Mouse (Mus musculus): ENCODE measurements around the gene Akap13. TPM values are rescaled to one million over a fixed set of nuclear protein-coding genes. Genes with fewer than 3 reads are reported as not detected.

Gene Akap13
- polyA plus RNA-seq, 1 experiment from 2014 or later: 69.8 TPM

DNA sequence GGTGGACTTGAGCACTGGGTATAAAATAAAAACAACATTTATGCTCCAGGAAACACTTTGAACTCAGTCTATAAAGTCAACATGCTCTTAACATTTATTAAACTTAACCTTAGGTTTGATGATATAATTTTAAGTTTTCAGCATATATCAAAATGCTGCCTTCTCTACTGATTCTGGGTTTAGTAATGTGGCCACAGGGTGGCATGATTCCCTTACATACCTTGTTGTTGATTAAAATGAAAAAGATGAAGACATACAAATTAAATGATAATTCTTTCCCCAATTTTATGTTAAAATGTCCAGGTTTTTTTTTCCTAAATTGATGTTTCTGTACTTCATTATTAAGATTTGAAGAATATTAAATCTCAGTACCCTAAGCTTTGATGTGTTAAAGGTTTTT, 113.5 kb downstream of the Akap13 start:
- no peak for ATAC-seq (ENCODE audit: low FRiP score, low TSS enrichment)
- peaks cover 5% of the 10 kb centered on the region; the same call in 1 of the 2 replicates for H3K4me1 ChIP-seq (ENCODE audit: control insufficient read depth, insufficient read depth, low read length)
- peaks cover 8% of the 10 kb centered on the region; the same call in 1 of the 2 replicates for H3K36me3 ChIP-seq (ENCODE audit: control insufficient read depth, insufficient read depth, low read length)

DNA sequence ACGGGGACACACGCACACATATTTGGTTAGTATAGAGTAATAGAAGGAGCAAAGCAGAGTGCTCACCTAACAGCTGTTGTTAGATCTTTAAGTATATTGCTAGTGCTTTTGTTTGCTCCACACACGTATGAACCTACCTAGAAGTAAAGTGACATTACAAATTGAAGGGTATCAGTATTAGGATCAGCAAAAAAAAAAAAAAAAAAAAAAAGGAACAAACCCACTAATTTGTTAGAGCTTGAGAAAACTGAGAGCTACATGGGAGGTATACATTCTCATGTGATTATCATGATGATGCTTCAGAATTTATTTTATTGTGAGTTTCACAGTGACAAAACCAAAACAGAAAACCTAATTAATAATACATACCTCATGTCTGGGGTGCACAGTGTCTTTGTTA, 114.9 kb downstream of the Akap13 start:
- 91% methylated on average over 3 of the region's 3 CpGs for WGBS
- Histone ChIP-seq H3K27me3 (ENCODE audit: control insufficient read depth, insufficient read depth, low read length) (no peaks in the 10 kb centered on the region), H3K4me1 (ENCODE audit: control insufficient read depth, insufficient read depth, low read length) (peaks cover 12% of the 10 kb centered on the region), H3K36me3 (ENCODE audit: control insufficient read depth, insufficient read depth, low read length) (peaks cover 8% of the 10 kb centered on the region; the same call in 1 of the 2 replicates), H3K4me3 (ENCODE audit: low read length) (no peak overlapping the region), H3K9ac (ENCODE audit: low read depth, low read length) (no peak overlapping the region), H3K4me2 (replicated peaks; ENCODE audit: low read depth, low read length) (no peak overlapping the region), H3K9me3 (ENCODE audit: control insufficient read depth, low read length) (no peaks in the 10 kb centered on the region), H3K27ac (ENCODE audit: low read depth, low read length) (no peak overlapping the region)
- ATAC-seq (ENCODE audit: low FRiP score, low TSS enrichment): no peak

More for the DNA sequence above, 113.5 kb downstream of the Akap13 start:
- H3K27ac ChIP-seq (ENCODE audit: low read depth, low read length): no peak overlapping the region
- no peaks in the 10 kb centered on the region for H3K9me3 ChIP-seq (ENCODE audit: control insufficient read depth, low read length)
- no peak overlapping the region for H3K9ac ChIP-seq (ENCODE audit: low read depth, low read length)
- H3K4me3 ChIP-seq (ENCODE audit: low read length): no peak overlapping the region
- no peaks in the 10 kb centered on the region for H3K27me3 ChIP-seq (ENCODE audit: control insufficient read depth, insufficient read depth, low read length)
- no peak overlapping the region for H3K4me2 ChIP-seq (replicated peaks; ENCODE audit: low read depth, low read length)

DNA sequence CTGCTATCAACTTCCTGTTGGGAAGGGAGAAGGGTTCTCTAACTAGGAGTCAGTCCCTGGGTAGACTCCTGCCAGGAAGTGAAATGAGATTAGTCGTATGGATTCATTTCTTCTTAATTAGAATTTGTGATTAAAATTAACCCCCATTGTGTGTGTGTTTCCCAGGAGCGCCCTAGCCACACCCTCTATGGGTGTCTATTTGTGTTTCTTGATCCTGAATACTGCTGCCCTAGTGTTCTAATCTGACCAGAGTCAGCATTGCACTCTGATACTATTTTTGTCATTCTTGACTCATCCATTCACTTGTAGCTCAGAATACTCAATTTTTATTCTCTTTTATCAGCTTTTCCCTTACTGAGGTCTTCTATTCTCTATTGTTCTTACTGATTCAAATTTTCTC, 115.7 kb downstream of the Akap13 start:
- no peak for ATAC-seq (ENCODE audit: low FRiP score, low TSS enrichment)
- Histone ChIP-seq H3K36me3 (ENCODE audit: control insufficient read depth, insufficient read depth, low read length) (peaks cover 8% of the 10 kb centered on the region; the same call in 1 of the 2 replicates), H3K4me1 (ENCODE audit: control insufficient read depth, insufficient read depth, low read length) (peaks cover 21% of the 10 kb centered on the region), H3K27ac (ENCODE audit: low read depth, low read length) (no peak overlapping the region), H3K4me2 (replicated peaks; ENCODE audit: low read depth, low read length) (no peak overlapping the region), H3K9me3 (ENCODE audit: control insufficient read depth, low read length) (no peaks in the 10 kb centered on the region), H3K27me3 (ENCODE audit: control insufficient read depth, insufficient read depth, low read length) (no peaks in the 10 kb centered on the region), H3K4me3 (ENCODE audit: low read length) (no peak overlapping the region), H3K9ac (ENCODE audit: low read depth, low read length) (no peak overlapping the region)
- WGBS: 90% methylated on average over 2 of the region's 2 CpGs

DNA sequence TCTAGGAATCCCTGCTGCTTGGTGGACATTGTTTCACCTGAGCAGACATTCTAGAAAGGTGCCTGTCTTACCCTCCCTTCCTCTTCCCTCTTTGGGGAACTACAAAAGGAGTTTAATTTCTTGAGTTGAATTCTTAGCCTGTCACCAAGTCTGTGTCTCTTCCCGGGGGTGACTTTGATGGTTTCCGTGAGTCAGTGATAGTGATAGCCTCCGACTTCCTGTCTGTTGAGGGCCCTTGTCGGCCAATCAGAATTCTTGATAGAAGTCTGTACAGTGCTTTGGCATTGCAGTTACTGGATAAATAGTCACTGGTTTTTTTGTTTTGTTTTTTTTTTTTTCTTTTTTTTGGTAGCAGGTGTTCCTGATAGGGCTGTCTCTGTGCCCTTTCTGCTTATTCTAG, 116.8 kb downstream of the Akap13 start:
- peaks cover 21% of the 10 kb centered on the region for H3K4me1 ChIP-seq (ENCODE audit: control insufficient read depth, insufficient read depth, low read length)
- H3K27me3 ChIP-seq (ENCODE audit: control insufficient read depth, insufficient read depth, low read length): no peaks in the 10 kb centered on the region
- H3K9ac ChIP-seq (ENCODE audit: low read depth, low read length): no peak overlapping the region
- ATAC-seq (ENCODE audit: low FRiP score, low TSS enrichment): no peak
- peaks cover 8% of the 10 kb centered on the region; the same call in 1 of the 2 replicates for H3K36me3 ChIP-seq (ENCODE audit: control insufficient read depth, insufficient read depth, low read length)
- H3K9me3 ChIP-seq (ENCODE audit: control insufficient read depth, low read length): no peaks in the 10 kb centered on the region
- WGBS: 73% methylated on average over 4 of the region's 4 CpGs
- no peak overlapping the region for H3K4me2 ChIP-seq (replicated peaks; ENCODE audit: low read depth, low read length)
- no peak overlapping the region for H3K27ac ChIP-seq (ENCODE audit: low read depth, low read length)
- no peak overlapping the region for H3K4me3 ChIP-seq (ENCODE audit: low read length)

DNA sequence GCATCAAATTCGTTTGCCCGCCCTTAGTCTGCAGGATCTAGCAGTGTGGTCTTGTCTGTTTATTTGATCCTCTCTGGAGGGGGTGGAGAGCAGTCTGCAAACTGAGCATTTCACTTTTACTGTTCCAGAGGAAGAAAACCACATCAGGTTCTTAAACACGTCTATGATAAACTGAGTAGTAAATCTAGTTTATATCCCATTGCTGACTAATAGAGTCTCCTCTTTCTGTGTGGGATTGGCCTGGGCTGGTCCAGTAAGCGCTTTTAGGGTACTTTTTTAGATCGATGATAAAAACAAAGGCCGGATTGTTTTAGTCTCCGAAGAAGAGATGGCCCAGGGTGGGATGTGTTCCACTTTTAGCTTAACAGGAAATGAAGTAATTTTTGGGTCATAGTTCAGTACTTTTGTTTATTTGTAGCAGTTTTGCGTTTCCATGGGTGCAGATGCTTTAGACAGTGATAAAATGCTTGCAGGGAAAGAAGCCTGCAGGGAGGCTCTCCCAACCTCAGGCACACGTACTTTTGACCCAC, 119.9 kb downstream of the Akap13 start:
- Histone ChIP-seq H3K27me3 (ENCODE audit: control insufficient read depth, insufficient read depth, low read length) (no peaks in the 10 kb centered on the region), H3K36me3 (ENCODE audit: control insufficient read depth, insufficient read depth, low read length) (peaks cover 14% of the 10 kb centered on the region; the same call in 1 of the 2 replicates), H3K4me1 (ENCODE audit: control insufficient read depth, insufficient read depth, low read length) (peaks cover 16% of the 10 kb centered on the region; the same call in 1 of the 2 replicates), H3K9ac (ENCODE audit: low read depth, low read length) (peak overlapping the region; percentile 0; the same call in 1 of the 2 replicates), H3K9me3 (ENCODE audit: control insufficient read depth, low read length) (no peaks in the 10 kb centered on the region), H3K4me2 (replicated peaks; ENCODE audit: low read depth, low read length) (0 out of 2 replicates have a peak overlapping the region, but pooled peaks have one; percentile 8), H3K4me3 (ENCODE audit: low read length) (no peak overlapping the region), H3K27ac (ENCODE audit: low read depth, low read length) (peak overlapping the region; percentile 67)
- WGBS: 6% methylated on average over 9 of the region's 9 CpGs
- ATAC-seq (ENCODE audit: low FRiP score, low TSS enrichment): peak; percentile 87

DNA sequence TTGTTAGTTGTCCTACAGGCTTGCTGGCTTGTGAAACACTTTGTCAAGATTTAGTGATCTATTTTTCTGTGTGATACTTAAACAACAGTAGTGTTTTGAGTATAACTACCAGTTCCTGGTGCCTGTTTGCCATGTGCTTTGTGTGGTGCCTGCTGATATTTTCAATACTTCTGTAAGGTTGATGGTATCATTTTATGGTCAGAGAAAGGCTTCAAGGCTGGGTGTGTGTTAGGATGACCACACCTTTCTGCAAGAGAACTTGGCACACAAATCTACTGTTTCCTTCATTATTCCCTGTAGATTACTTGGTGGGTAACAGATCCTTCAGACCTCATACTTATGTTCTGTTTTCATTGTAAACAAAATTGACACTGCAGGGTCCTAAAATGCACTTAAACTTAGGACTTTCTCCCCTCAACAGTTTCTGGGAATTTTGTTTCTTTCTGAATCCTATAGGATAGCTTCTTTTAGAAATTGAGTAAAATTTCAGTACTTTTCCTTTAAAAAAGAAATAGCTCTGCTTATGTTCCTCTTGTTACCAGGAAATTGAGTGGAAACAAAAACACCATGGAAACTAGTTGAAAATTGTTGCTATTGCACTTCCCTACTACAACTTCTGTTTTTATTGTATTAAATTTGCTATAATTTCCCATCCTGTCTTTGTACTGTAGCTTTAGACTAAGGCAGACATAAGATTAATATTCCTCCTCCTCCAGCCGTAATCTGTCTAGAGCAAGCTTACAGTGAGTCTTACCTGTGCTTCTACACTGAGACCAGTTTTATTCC, 120.7 kb downstream of the Akap13 start:
- peak overlapping the region; percentile 67; the same call in 1 of the 2 replicates for H3K27ac ChIP-seq (ENCODE audit: low read depth, low read length)
- no peaks in the 10 kb centered on the region for H3K27me3 ChIP-seq (ENCODE audit: control insufficient read depth, insufficient read depth, low read length)
- H3K36me3 ChIP-seq (ENCODE audit: control insufficient read depth, insufficient read depth, low read length): peaks cover 17% of the 10 kb centered on the region; the same call in 1 of the 2 replicates
- no peaks in the 10 kb centered on the region for H3K9me3 ChIP-seq (ENCODE audit: control insufficient read depth, low read length)
- no peak overlapping the region for H3K4me2 ChIP-seq (replicated peaks; ENCODE audit: low read depth, low read length)
- H3K4me1 ChIP-seq (ENCODE audit: control insufficient read depth, insufficient read depth, low read length): peaks cover 16% of the 10 kb centered on the region; the same call in 1 of the 2 replicates
- H3K9ac ChIP-seq (ENCODE audit: low read depth, low read length): no peak overlapping the region
- 34% methylated on average over 1 of the region's 1 CpGs for WGBS
- ATAC-seq (ENCODE audit: low FRiP score, low TSS enrichment): no peak
- no peak overlapping the region for H3K4me3 ChIP-seq (ENCODE audit: low read length)

DNA sequence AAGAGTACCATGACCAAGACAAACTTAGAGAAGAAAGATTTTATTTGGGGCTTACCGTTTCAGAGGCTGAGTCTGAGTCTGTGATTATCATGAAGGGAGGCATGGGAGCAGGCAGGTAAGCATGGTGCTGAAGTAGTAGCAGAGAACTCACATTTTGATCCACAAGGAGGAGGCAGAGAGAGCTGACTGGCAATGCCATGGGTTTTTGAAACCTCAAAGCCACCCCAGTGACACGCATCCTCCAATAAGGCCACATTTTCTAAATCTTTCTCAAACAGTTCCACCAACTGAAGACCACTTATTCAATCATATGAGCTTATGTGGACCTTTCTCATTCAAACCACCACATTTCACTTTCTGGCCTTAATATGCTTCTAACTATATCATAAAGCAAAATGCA, 121.5 kb downstream of the Akap13 start:
- Histone ChIP-seq H3K9me3 (ENCODE audit: control insufficient read depth, low read length) (no peaks in the 10 kb centered on the region), H3K27me3 (ENCODE audit: control insufficient read depth, insufficient read depth, low read length) (no peaks in the 10 kb centered on the region), H3K36me3 (ENCODE audit: control insufficient read depth, insufficient read depth, low read length) (peaks cover 21% of the 10 kb centered on the region; the same call in 1 of the 2 replicates), H3K4me2 (replicated peaks; ENCODE audit: low read depth, low read length) (no peak overlapping the region), H3K4me1 (ENCODE audit: control insufficient read depth, insufficient read depth, low read length) (peaks cover 16% of the 10 kb centered on the region; the same call in 1 of the 2 replicates), H3K9ac (ENCODE audit: low read depth, low read length) (no peak overlapping the region), H3K27ac (ENCODE audit: low read depth, low read length) (no peak overlapping the region), H3K4me3 (ENCODE audit: low read length) (no peak overlapping the region)
- ATAC-seq (ENCODE audit: low FRiP score, low TSS enrichment): no peak
- 91% methylated on average over 2 of the region's 2 CpGs for WGBS

DNA sequence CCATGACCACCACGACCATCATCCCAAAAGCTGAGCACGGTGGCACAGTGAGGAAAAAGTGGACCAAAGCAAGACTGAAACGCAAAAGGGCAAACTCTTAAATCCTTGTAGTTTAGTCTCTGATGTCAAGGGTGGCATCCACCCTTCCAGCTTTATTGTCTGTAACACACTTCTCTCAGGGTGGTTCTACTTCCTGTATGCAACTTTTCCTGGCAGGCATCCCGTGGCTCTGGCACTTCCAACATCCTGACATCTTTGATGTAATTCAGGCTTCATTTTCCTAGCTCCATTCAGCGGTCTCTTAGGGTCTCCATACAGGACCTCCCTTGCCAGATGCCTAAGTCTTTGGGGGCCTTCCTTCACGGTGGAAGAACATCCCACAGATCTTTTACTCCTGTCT, 122.0 kb downstream of the Akap13 start:
- H3K9me3 ChIP-seq (ENCODE audit: control insufficient read depth, low read length): no peaks in the 10 kb centered on the region
- no peaks in the 10 kb centered on the region for H3K27me3 ChIP-seq (ENCODE audit: control insufficient read depth, insufficient read depth, low read length)
- no peak overlapping the region for H3K27ac ChIP-seq (ENCODE audit: low read depth, low read length)
- no peak overlapping the region for H3K4me2 ChIP-seq (replicated peaks; ENCODE audit: low read depth, low read length)
- H3K4me3 ChIP-seq (ENCODE audit: low read length): no peak overlapping the region
- ATAC-seq (ENCODE audit: low FRiP score, low TSS enrichment): no peak
- peaks cover 16% of the 10 kb centered on the region; the same call in 1 of the 2 replicates for H3K4me1 ChIP-seq (ENCODE audit: control insufficient read depth, insufficient read depth, low read length)
- no peak overlapping the region for H3K9ac ChIP-seq (ENCODE audit: low read depth, low read length)
- WGBS: 75% methylated on average over 6 of the region's 6 CpGs
- H3K36me3 ChIP-seq (ENCODE audit: control insufficient read depth, insufficient read depth, low read length): peaks cover 26% of the 10 kb centered on the region

DNA sequence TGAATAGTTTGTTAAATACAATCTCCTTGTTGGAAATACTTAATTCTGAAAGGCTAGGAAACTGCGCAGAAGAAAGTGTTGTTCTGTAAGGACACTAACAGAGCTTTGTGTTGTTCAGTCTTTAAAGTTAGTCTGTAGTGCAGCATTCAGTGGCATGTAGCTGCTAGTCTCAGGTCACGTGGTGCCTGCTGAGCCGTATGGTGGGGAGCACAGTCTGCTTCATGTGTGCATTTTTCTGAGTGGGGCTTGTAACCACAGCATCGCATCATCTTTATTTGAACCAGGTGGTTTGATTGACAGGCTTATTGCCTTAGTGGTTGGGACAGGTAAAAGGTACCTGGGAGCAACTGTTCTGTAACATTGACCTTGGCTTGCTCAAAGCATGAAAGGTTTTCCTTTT, 123.3 kb downstream of the Akap13 start:
- ATAC-seq (ENCODE audit: low FRiP score, low TSS enrichment): no peak
- H3K27ac ChIP-seq (ENCODE audit: low read depth, low read length): no peak overlapping the region
- H3K4me2 ChIP-seq (replicated peaks; ENCODE audit: low read depth, low read length): no peak overlapping the region
- peaks cover 34% of the 10 kb centered on the region for H3K36me3 ChIP-seq (ENCODE audit: control insufficient read depth, insufficient read depth, low read length)
- peaks cover 16% of the 10 kb centered on the region; the same call in 1 of the 2 replicates for H3K4me1 ChIP-seq (ENCODE audit: control insufficient read depth, insufficient read depth, low read length)
- no peak overlapping the region for H3K9ac ChIP-seq (ENCODE audit: low read depth, low read length)
- no peaks in the 10 kb centered on the region for H3K9me3 ChIP-seq (ENCODE audit: control insufficient read depth, low read length)
- H3K27me3 ChIP-seq (ENCODE audit: control insufficient read depth, insufficient read depth, low read length): no peaks in the 10 kb centered on the region
- no peak overlapping the region for H3K4me3 ChIP-seq (ENCODE audit: low read length)
- WGBS: 93% methylated on average over 4 of the region's 4 CpGs
